Mouse (Mus musculus) mammary gland, adult 2 months (tissue): ENCODE results near the gene Mrpl50. TPM values are rescaled to one million over a fixed set of nuclear protein-coding genes. Genes with fewer than 3 reads are reported as not detected.

Experiments
- polyA plus RNA-seq: library from polyadenylated mRNA; depleted of rRNA; stranded (reverse); fragments of >200 nt; gene quantifications from 2 replicates; pipeline ENCODE4 v1.2.3, GENCODE M21; 2012; ENCODE audit warnings: low replicate concordance; rRNA removed

Gene Mrpl50
- 1.9 and 6.2 TPM in 2 replicates for polyA plus RNA-seq

GRCm38 (mm10) chr4:49520572-49521340, at the start of gene Mrpl50, which contains the start of gene Zfp189:
Gene Mrpl50, minus strand, starts transcription at chr4:49521093.
Gene Zfp189, plus strand, starts transcription at chr4:49521176.

GRCm38 (mm10) chr4:49549383-49549782, 28.5 kb upstream of the Mrpl50 start, which contains the start of gene Aldob:
Gene Aldob, minus strand, starts transcription at chr4:49549546.

GRCm38 (mm10) chr4:49506386-49506785, 14.5 kb downstream of the Mrpl50 start, which contains the start of gene Baat:
Gene Baat, minus strand, starts transcription at chr4:49506557.

GRCm38 (mm10) chr4:49473435-49474100, 47.3 kb downstream of the Mrpl50 start, which contains the start of gene Acnat1:
Gene Acnat1, minus strand, starts transcription at chr4:49473912.

Other genes starting within 250 kb of the Mrpl50 start
- gene Acnat2, start 112.9 kb downstream of the Mrpl50 start, polyA plus RNA-seq = 0.10 TPM in 1 of 2 replicates, not detected in the other
- 0.08 TPM in 1 of 2 replicates, not detected in the other for gene Acnat1, start 47.2 kb downstream of the Mrpl50 start, polyA plus RNA-seq
- gene Baat, start 14.5 kb downstream of the Mrpl50 start, polyA plus RNA-seq = 0.20 TPM in 1 of 2 replicates, not detected in the other
- gene Zfp189, start 83 bp upstream of the Mrpl50 start, polyA plus RNA-seq = 0.60 and 1.0 TPM in 2 replicates
- 0.34 and 7.2 TPM in 2 replicates for gene Aldob, start 28.5 kb upstream of the Mrpl50 start, polyA plus RNA-seq
- 12.2 and 20.4 TPM in 2 replicates for gene Tmem246, start 76.8 kb upstream of the Mrpl50 start, polyA plus RNA-seq
- 18.2 and 19.4 TPM in 2 replicates for gene Rnf20, start 110.9 kb upstream of the Mrpl50 start, polyA plus RNA-seq
- gene Ppp3r2, start 160.9 kb upstream of the Mrpl50 start, polyA plus RNA-seq = not detected in 2 replicates